Mouse (Mus musculus): Measurements from ENCODE around the gene Hip1r.

The Hip1r gene

DNA sequence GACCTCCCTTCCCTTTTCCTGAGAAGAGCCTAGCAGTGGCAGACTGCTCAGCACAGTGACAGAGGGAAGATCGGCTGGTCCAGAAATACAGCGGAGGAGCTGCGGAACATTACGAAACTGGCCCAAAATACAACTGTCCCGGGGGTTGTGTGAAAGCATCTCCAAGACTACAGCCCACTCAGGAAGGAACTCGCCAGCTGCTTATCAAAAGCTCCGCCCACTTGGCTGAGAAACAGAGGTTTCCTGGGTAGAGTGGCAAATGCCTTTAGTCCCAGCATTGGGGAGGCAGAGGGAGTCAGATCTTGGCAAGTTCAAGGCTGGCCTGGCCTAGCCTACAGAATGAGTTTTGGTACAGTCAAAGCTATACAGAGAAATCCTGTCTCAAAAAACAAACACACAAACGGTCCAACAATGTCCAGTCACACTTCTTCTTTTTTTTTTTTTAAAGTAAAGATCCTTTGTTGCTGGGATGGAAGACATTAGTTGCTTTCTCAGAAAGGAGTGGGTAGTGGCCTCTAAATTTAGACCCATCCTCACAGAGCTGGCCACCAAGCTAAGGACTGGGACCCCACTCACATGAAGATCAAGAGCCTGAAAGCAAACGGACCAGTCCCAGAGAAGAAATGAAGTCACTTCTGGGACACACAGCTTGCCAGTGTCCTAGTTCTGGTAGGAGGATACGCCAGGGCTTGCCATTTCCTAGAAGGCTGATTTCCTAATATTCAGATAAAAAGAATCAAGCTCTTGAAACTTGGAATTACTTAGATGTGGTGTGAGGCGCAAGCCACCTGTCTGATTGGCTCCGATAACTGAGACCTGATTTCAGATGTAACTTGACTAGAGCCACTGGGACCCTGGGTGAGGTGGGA lies 46.2 kb downstream of the Hip1r start:
- peak in 1 of 2 experiments; percentile 64 for DNase-seq

GRCm38 (mm10) chr5:124021148-124021547 lies 47.7 kb downstream of the Hip1r start:
- DNase-seq = no peak

DNA sequence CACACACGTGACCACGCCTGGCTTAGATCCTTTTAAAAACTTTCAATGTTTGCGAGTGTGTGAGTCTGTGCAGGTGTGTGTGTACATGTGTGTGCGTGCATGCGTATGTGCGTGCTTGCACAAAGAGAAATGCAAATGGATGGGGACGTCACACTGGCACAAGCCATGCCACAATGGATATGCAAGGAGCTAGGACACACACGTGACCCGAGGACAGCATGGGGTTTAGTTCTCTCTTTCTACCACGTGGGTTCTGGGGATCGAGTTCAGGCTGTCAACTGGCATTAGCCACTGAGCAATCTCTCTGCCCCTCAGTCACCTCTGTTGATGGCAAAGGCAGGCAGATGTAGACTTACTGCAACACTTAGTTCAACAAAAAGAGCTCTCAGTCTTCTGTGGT lies 48.3 kb downstream of the Hip1r start:
- no peak for DNase-seq

GRCm38 (mm10) chr5:124022365-124022764 lies 48.9 kb downstream of the Hip1r start:
- no peak for DNase-seq

GRCm38 (mm10) chr5:124024677-124025076 lies 51.2 kb downstream of the Hip1r start:
- peak; percentile 74 to 79 for DNase-seq

GRCm38 (mm10) chr5:124025146-124025545 lies 51.7 kb downstream of the Hip1r start:
- DNase-seq = peak in 1 of 2 experiments; percentile 14

DNA sequence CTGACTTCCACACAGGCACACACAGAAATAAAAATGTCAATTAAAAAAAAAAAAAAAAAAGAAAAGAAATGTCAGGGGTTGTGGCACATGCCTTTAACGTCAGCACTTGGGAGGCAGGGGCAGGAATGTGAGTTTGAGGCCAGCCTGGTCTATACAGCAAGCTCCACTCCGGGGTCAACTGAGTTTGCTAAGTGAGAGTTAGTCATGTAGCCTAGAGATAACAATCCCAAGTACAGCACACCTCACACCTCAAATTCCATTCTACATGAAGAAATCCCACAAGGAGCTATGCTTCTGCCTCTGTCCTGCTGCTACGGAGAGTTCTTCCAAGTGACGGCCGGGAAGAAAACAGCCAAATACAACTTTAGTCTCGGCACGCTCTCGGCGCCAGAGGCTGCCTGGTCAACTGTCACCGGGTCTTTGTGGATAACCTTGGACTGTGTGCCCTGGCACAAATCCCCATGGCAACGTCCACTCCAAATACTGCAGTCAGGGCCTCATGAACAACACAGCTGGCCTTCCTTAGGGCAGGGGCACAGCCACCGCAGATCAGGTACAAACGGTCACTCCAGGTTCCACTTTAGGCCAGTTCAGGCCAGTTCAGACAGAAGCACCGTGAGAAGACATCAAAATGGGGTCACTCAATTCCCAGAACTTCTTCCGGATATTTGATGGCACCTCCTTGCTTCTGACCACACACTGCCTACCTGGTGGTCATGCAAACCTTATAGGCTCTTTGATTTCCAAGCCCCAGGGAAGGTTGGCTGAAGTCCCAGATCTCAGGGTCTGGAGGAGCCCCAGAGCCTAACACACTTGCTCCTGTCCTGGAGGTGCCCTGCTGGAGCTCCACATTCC lies 52.4 kb downstream of the Hip1r start:
- DNase-seq = peak; percentile 39 to 50

DNA sequence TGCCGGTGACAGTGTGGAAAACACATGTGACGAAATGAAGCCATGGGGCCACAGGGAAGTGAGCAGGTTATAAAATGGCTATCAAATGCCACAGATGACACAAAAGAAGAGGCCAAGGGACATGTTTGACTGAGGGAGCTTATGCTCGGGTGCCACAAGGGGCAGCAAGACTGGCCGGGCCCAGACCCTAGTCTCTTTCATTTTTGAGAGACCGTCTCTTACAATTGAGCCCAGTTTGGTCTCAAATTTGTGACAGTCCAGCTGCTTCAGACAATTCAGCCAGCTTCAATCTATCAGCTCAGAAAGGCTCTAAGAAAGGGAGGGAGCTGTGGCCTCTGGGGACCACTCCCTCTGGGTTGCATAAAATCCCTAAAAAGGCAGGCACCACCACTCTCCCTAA lies 53.1 kb downstream of the Hip1r start:
- DNase-seq = no peak

GRCm38 (mm10) chr5:124027702-124028470 lies 54.5 kb downstream of the Hip1r start:
- DNase-seq = peak in 1 of 2 experiments; percentile 11

DNA sequence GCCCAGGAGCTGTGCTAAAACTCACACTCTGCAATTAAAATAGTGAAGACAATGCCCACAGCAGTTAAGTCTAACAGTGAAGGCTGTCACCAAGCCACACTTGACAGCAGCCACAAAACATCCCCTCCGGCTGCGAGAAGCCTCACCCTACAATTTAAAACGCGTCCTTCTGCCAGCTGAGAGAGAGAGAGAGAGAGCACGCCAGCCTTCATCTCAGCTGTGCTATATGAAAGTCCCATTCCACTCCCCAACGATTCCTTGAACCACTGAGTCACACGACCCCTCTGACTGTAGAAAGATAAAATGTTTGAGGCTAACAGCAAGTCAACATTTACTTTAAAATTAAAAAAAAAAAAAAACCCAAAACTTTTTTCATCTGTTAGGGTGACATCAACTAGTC lies 55.3 kb downstream of the Hip1r start:
- peak in 1 of 2 experiments; percentile 2 for DNase-seq

GRCm38 (mm10) chr5:124029220-124030035 lies 56.0 kb downstream of the Hip1r start:
- DNase-seq = peak in 1 of 2 experiments; percentile 38

DNA sequence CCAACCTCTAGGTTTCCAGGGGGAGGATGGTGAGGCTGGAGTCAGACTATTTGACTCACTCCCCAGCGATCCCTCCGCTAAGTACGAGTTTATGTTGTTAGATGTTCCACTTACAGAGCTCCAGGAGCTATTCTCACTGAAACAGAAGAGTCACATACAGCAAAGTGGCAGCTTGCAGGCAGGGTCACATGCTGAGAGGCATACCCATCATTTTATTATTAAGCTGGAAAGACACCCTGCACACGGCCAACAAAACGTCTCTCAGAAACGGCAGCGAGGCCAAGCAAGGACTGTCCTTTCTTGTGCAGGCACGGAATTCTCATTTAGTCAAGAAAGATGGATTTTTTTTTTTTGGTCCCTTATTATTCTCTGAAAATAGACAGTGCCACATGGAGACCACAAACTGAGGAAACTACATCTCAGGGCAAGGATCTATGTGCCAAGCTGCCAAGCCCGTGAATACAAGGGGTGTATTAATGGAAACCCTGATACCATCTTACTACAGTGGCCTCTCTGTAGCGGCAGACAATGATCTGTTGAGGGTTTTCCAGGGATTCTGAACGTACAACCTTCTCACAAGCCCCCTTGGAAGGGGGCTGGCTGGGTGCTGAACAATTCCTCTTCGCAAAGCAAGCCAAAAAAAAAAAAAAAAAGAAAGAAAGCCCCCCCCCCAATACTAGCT lies 57.1 kb downstream of the Hip1r start:
- peak; percentile 58 to 62 for DNase-seq

DNA sequence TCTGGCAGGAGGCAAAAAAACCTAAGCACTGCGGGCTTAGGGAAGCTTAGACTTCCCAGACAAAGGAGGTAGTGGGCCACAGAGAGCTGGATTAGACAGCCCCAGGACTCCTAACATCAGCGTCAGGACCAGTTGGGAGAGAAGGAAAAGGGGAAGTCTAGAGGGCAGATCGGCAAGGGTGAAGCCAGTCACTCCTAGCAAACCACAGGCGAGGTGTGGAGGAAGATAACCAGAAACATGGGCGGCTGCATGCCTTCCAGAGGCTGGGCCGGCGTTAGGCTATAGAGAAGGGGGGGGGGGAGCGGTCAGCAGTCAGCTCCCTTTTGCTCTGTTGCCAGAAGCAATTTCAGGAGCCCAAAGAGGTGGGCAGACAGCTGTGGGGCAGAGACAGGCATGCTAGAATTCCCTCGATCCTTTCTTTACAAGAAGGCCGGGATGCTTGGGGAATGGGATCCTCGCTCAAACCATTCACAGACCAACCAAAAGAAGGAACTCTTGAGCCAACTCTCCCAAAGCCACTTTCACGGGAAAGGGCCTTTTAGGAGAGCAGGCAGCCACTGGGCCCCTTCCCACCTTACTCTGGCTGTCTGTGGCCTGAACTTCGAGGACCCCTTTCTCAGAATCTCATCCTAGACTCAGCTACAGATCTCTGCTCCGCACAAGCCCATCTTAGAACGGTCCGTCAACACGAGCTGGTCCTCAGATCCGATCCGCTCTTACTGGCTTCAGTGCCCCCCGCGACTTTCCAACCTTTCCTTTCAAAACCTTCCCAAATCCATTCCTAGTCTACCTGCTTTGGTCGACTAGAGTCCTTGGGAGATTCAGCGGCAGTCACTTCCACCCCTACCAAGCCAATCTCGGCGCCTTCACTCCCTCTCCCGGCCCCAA lies 57.9 kb downstream of the Hip1r start:
- DNase-seq = peak in 1 of 2 experiments; percentile 57

DNA sequence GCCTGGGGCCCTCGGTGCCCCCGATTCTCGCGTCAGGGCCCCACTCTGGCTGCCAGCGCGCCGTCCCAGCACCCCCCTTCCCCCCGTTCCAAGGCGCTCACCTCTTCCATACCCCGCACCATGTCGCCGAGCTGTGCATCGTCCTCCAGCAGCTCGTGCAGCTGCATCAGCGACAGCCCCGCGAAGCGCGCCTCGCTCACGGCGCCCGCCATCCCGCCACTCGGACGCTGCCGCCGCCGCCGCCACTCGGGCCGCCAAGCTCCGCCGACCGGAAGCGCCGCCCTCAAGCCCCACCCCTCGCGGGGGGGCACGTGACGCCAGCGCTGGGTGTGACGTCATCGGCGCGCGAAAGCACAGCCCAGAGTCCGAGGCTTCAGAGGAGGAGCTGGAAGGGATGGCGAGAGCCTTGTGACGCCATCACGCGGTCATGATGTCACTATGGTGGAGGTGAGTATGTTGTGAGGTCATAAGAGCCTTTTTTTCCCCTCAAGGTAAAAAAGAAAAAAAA lies 58.6 kb downstream of the Hip1r start, which contains the start of gene Vps37b:
Vps37b (minus strand) TSS at position 270 of the 508 bp plus-strand sequence.
- peak; percentile 97 to 98 for DNase-seq

GRCm38 (mm10) chr5:124034471-124034870 lies 61.0 kb downstream of the Hip1r start:
- no peak for DNase-seq

DNA sequence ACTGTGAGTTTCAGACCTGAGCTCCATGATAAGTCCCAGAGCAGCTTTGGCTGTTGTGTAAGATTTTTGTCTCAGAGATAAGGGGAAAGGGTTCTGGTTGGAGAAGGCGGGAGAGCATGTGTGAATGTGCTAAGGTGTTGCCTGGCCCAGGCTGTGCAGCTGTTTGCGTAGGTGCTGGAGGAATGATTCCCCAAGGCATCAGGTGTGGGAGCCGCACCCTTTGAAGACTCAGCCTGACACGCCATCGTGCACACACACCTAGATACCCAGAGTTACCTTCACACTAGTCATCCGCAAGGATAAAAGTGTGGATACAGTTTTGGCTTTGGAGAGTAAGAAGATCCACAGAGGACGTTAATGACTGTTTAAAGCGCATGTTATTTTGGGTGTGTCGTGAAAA lies 62.0 kb downstream of the Hip1r start:
- DNase-seq = no peak

DNA sequence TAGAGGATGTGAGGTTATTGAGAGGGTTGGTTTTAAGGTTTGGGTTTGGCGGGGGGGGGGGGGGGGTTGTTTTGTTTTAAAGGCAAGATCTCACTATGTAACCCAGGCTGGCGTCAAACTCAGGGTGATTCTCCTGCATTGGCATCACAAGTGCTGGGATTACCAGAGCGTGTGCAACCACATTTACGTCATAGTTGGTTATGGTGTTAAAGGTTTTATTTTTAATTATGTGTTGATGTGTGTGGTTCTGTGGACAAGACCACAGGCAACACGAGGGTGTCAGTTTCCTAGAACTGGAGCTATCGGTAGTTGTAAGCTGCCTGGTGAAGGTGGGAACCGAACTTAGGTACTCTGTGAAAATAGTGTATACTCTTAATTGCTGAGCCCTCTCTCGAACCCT lies 62.4 kb downstream of the Hip1r start:
- no peak for DNase-seq

- no peak for DNase-seq
Observed at GRCm38 (mm10) chr5:124036341-124036740, 62.9 kb downstream of the Hip1r start.

DNA sequence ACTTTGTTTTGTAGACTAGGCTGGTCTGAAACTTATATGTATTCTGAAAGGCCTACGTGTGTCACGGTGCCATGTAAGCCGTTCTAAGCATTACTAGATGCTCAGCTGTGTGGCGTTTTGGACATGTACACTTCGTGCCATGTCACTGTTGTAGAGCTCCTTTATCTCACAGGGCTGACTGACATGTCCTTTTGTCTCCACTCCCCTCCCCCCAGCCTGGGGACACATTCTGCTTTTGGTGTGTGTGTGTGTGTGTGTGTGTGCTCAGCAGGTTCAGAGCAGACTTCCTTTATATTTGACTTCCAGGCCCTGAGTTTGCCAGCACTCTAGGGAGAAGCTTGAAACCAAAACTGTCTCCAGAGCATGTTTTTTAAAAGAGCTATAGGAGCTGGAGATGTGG lies 63.4 kb downstream of the Hip1r start:
- DNase-seq = no peak

DNA sequence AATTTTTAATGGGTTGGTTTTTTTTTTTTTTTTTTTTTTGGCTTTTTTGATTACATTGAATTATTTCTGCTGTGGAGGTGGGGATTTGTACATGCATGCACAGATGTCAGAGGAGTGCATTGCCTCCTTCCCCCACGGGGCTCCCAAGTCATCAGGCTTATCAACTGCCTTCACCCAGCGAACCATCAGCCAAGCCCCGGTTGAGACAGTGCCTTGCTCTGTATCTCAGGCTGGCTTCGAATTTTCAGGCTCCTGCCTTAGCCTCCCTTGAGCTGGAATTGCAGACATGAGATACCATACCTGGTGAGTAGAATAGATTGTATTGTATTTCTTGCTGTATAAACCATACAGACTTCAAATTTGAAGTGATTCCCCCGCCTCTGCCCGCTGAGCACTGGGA lies 66.2 kb downstream of the Hip1r start:
- DNase-seq = no peak
